Mouse (Mus musculus) spleen, postnatal 36 days (tissue): ENCODE data around the gene Serinc3.
"Not testable (repeated sequence)": the region's sequence is repeated elsewhere in the genome, so short reads cannot be mapped to it uniquely, and the experiment has no call there.

Source experiments
- DNase-seq, 2 experiments: peaks; one replicate each; pipeline ENCODE4 v3.0.0; 2022; ENCODE audit warnings: low spot score in 2 of 2, mixed read lengths in 1 of 2

Serinc3 gene

GRCm38 (mm10) chr2:163631223-163631622, 13.7 kb downstream of the Serinc3 start:
- no peak for DNase-seq

- DNase-seq = not testable (repeated sequence)
Measured at GRCm38 (mm10) chr2:163621401-163621800, 23.5 kb downstream of the Serinc3 start.

- DNase-seq = no peak
Measured at GRCm38 (mm10) chr2:163620451-163620850, 24.5 kb downstream of the Serinc3 start.

- no peak for DNase-seq
Measured at GRCm38 (mm10) chr2:163617874-163618273, 27.1 kb downstream of the Serinc3 start.

- DNase-seq = no peak
Measured at GRCm38 (mm10) chr2:163617232-163617863, 27.6 kb downstream of the Serinc3 start.

DNA sequence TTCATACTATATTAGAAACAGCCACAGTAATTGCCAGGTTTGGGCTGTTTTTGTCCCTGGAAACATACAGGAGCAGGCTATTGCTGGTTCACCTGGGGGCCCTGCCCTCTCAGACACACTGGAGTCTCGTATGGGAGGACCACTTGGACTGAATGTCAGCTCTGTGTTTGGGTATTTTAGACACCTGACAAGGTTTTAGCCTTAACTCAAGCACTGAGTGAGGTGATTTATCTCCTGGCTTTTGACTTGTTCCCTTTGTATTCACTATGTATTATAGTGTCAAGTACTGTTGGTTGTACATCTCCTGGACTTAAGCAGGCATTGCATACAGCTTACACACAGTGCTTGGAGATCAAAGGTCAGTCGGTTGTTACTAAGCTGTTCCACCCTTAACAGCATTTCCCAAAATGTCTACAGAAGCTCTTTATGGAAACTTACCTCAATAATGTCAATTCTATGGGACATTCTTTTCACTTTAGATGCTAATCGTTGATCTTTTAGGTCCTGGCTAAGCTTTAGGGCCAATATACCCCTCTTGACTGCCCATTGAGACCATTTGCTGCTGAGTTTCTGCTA, 28.2 kb downstream of the Serinc3 start:
- no peak for DNase-seq

- no peak for DNase-seq
Measured at GRCm38 (mm10) chr2:163615906-163616651, 28.9 kb downstream of the Serinc3 start.

DNA sequence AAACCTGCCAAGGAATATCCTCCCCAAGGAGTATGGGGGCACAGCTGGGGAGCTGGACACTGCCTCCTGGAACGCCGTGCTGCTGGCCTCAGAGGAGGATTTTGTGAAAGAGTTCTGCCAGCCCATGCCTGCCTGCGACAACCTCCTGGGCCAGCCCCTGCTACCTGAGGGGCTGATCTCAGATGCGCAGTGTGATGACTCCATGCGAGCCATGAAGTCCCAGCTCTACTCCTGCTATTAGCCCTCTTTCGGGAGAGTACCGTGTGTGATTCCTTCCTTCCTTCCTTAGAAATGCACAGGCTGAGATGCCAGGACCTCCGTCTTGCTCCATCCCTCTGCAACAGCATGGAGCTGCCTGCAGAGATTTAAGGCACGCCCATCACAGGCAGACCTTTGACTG, 29.5 kb downstream of the Serinc3 start:
- DNase-seq = no peak

DNA sequence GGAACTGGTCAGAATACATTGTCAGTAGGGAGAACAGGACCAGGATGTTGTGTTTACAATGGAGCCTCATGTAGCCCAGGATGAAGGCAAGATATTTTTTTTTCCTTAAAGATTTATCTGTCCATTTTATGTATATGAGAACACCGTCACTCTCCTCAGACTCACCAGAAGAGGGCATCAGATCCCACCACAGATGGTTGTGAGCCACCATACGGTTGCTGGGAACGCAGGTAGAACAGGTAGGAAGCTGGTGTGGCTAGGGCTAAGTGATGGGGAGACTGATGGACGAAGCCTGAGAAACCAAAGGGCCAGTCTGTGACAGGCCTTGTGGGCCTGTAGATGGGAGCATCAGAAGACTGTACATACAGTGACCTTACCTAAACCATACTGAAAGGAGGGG, 30.9 kb downstream of the Serinc3 start:
- DNase-seq = no peak

GRCm38 (mm10) chr2:163613206-163613605, 31.7 kb downstream of the Serinc3 start:
- no peak for DNase-seq

GRCm38 (mm10) chr2:163611176-163611575, 33.8 kb downstream of the Serinc3 start:
- DNase-seq = no peak

DNA sequence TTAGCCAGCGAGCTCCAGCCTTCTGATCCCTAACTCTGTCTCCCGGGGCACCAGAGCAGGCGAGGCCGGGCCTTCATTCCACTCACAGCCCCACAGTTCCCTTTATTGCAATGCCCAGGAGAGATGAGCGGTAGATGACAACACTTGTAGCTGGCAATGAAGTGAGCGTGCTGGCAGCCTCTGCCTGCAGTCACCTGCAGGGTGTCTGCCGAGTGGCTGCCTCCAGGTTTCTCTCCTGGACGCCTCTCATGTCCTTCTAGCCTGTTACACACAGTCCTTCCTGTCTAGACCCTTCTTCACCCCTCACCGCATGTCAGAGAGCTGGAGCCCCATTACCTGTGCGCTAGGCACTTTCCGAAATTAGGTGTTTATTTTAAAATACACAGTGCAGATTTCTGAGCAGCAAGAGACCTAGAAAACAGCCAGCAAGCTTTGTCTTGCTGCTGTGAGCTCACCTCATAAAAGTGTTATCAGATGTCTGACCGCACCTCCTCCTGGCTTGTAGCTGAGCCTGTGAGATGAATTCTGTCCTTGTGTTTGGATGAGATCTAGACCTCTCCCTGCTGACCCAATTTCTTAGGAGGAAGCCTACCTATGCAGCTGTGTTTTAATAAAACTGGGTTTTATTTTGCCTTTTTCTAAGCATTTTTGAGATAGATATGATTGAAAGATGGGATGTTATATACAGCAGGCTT, 35.5 kb downstream of the Serinc3 start:
- DNase-seq = no peak

DNA sequence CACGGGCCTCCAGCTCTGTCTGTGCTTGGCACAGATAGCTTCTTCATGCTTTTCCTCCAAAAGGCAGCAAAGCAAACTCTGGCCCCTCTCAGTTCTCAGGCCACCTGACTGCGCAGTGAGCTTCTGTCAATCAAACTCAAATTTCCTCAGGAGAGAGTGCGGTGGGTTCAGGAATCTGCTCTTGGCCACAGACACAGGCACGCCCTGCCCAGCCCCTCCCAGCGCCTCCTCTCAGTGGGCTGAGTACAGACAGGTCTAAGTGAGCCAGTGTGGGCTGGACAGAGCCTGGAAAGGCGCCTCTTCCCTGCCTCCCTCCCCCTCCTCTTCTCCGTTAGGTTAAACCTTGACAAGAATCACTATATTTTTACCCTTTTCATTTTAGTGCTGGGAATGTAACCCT, 36.9 kb downstream of the Serinc3 start:
- no peak for DNase-seq

- no peak for DNase-seq
Measured at GRCm38 (mm10) chr2:163606161-163606560, 38.8 kb downstream of the Serinc3 start.

DNA sequence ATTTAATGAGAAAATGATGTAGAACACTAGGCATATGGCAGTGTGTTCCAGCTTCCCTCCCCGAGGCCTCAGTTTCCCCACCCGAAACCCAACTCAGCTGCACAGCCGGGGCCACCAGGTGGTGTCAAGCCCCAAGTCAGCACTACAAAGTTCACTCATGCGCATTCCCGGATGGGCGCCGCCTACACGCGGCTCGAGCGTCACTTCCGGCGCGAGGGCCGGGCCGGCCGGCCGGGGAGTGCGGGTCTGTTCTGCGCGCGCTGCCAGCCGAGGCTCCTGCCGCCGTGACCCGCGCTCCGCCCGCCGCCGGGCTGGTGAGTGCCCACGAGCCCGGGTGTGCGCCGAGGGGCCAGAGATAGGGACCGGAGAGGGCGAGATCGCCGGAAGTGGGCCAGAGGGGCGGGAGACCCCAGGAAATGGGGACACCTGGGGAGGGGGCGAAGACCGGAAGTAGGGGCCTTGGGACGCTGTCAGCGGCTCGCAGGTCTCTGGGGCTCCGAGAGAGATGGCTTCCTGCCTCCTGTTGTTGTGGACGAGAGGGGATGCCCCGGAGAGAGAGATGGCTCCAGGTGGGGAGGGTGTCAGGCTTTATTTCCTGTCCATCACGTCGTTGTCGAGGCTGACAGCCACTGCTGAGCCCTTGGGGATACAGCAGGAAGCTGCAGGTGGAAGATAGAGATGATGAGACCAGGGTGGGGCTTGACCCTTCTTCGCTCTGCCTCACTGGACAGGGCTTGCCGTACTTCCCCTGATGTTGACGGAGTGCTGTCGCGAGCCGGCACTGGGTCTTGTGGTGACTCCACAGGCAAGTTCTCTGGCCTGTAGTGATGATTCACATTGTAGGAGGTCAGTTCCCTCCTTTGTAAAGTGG, 42.6 kb downstream of the Serinc3 start, which contains the start of gene Ttpal:
Gene Ttpal, plus strand, starts transcription at position 214 of the 871 bp plus-strand sequence.
- peak; percentile 92 to 93 for DNase-seq

DNA sequence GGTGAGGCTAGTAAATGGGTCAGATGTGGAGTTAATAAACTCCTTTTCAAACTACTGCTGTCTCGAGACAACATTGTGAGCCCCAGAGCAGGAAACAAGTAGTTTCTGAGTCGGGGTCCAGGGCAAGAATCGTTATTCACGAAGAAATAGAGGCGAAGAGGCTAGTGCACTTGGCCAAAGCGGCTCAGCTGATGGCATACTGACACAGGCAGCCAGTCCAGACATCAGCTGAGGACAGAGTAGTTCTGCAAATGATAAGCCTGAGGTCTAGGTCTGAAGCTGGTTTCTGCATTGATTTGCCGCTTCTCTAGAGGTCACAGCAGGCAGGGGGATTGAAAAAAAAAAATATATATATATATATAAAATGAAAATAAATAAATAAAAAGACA, 43.2 kb downstream of the Serinc3 start:
- DNase-seq = no peak

DNA sequence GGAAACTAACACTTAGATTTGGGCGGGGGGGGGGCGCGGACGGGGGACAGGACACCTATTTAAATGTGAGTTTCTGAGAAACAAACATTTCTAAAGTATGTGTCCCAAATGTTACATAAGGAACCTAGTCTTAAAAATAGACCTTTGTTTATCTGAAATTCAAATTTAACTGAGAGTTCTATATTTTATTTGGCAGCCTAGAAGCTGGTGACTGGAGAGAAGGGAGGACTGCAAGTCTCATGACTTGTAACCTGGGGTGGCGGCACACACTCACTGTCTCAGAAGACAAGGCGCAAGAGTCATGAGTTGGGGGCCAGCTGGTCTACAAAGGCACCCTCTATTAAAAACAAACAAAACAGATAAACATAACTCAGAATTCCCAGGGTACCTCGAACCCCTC, 43.9 kb downstream of the Serinc3 start:
- DNase-seq = no peak

- peak; percentile 64 to 65 for DNase-seq
Measured at GRCm38 (mm10) chr2:163599226-163599625, 45.7 kb downstream of the Serinc3 start.

DNA sequence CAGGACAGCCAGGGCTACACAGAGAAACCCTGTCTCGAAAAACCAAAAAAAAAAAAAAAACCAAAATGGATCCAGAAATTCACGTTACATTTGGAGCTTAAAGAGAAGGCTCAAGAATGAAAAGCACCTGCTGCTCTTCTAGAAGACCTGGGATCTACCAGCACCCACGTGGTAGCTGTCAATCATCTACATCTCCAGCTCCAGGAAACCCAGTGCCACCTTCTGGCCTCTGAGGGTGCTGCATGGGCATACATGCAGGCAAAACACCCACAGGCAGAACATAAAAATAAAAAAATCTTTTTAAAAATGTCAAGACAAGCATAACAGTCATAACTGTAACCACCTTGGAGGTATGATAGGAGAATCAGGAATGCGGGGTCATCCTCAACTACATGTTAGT, 47.3 kb downstream of the Serinc3 start:
- DNase-seq = peak; percentile 62 to 67

DNA sequence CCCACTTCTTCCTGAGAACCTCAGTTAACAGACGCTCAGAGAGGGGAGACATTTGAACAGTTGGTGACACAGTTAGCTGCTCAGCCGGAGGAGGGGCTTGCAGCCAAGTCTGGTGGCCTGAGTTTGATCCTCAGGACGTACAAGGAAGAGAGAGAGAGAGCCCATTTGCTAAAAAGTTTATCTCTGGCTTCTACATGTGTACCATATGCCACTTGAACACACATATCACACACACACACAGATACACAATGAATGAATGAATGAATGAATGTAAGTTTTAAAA, 48.1 kb downstream of the Serinc3 start:
- no peak for DNase-seq

GRCm38 (mm10) chr2:163596057-163596872, 48.7 kb downstream of the Serinc3 start:
- no peak for DNase-seq
